Mouse (Mus musculus) liver, adult (tissue): ENCODE results near the gene Tmem132e.

Source experiments
- GATA4 ChIP-seq: IDR thresholded peaks from 2 replicates; pipeline ENCODE4 v1.6.1; 2014; ENCODE audit warnings: mild to moderate bottlenecking, low read length; ENCODE audit not compliant: insufficient replicate concordance

Tmem132e gene

DNA sequence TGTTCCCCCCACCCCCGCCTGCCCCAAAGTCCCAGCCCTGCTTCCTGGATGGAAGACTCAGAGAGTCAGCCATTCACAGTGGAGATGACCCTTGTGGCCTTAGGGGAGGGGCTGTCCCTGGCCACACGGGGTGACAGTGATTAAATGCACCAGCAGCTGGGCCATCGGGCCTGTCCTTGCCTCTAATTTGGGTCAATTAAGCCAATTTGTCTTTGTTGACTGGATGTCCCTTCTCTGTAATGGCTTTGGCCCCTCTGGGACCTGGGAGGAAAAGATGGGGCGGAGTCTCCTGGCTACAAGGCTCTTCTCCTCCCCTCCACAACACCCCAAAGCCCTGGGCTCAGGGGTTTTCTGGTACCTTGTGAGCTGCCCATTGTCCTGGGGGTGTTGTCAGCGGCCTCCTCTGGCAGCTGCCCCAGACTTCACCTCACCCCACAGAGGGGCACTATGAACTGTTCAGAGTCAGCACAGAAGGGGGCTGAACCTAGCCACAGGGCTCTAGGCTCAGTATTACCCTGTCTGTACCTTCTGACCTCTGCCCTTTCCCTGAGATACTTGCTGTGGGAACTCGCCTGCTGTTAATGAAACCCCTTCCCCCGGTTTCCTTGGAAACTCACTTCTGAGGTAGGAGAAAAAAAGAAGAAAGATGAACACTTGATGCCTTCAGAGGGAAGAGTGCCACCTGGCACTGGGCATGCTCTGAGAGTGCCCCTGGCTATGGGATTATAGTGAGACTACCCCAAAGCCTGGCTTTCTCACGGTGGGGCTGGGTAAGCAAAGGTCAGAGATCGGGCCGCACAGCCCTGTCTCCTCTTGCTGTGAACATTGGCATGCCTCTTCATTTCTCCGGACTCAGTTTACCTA lies 17.9 kb downstream of the Tmem132e start:
- TF ChIP-seq GATA4: no peak

DNA sequence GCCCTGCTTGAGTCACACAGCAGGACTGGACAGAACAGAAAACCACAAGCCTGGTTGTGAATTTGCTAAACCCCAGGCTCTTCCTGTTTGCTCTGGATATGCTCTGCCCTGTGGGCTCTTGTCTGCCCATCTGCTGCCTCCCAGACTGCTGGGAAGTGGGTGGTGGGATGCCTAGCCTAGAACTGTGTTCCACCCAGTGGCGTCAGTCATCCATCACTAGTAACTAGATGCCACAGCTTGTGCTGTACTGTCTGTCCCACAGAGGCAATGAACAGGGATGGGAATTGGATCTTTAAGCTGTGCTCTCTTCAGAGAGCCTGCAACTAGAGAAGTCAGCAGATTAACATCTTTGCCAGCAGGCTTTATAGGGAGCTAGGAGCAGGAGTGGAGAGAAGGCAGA lies 23.8 kb downstream of the Tmem132e start:
- no peak for TF ChIP-seq GATA4

DNA sequence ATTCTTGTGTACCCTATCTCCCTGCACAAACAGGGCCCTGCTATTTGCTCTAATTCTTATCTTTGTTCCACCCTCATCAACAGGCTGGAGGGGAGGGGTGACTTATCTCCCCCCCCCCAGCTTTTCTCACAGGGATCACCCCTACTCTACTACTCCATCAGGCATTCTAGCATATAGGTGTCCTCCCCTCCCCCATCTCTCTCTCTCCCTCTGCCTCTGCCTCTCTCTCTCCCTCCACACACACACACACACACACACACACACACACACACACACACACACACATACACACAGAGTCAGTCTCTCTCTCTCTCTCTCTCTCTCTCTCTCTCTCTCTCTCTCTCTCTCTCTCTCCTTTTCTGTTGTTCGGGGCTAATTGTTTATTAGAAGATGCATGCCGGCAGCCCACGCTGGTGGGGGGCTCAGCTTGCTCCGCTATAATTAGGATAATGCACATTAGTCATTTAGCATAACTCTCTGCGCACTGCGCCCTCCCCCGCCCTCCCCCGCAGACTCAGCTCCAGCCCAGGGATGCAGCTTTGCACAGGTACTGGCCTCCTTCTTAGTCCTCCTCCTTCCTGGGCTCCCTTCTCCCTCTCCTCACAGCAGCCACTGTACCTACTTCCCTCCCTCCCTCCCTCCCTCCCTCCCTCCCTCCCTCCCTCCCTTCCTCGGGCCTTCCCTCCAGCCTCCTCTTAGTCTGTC lies 29.8 kb downstream of the Tmem132e start:
- TF ChIP-seq GATA4: no peak

DNA sequence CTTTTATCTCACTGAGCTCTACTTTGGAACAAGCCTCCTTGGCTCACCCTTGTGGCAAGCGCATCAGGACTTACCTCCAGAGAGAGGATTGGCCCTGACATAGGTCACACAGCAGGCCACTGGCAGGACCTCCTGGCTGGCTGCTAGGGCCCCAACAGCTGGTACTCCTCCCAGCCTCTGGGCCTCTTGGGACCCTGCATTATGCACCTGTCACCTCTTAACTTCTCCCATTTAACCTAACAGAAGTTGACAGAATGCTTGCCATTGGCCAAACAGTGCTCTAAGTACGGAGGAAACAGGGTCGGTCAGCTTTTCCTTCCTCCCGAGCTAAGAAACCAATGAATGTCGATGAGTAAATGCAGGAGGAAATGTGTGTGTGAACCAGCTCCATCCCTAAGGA lies 33.2 kb downstream of the Tmem132e start:
- TF ChIP-seq GATA4: no peak

GRCm38 (mm10) chr11:82423521-82423920 lies 34.8 kb downstream of the Tmem132e start:
- TF ChIP-seq GATA4: no peak

GRCm38 (mm10) chr11:82428801-82429200 lies 40.1 kb downstream of the Tmem132e start:
- TF ChIP-seq GATA4: 0 out of 2 replicates have a peak, but pooled peaks have one; percentile 7

DNA sequence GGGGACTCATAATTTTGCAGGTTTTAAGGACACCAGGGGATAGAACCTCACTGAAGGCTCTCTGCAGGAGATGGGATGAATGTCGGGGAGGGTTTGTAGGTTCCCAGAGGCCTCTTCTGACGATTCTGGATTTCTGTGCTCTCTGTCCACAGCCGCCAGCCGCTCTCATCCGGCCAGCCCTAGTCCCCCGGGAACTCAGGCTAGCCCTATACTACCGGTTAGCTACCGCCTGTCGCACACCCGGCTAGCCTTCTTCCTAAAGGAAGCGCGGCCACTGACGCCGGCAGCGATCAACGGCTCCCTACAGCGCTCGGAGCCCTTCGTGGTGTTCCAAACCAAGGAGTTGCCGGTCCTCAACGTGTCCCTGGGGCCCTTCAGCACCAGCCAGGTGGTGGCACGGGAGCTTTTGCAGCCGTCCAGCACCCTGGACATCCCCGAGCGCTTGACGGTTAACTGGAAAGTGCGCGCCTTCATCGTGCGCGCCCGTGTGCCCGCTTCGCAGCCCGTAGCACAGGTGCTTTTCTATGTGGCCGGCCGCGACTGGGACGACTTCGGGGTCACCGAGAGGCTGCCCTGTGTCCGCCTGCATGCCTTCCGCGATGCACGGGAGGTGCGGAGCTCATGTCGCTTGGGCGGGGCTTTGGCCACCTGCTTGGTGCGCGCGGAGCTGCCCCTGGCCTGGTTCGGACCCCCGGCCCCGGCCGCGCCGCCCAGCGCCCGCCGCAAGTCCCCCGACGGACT lies 45.6 kb downstream of the Tmem132e start:
- TF ChIP-seq GATA4: no peak

DNA sequence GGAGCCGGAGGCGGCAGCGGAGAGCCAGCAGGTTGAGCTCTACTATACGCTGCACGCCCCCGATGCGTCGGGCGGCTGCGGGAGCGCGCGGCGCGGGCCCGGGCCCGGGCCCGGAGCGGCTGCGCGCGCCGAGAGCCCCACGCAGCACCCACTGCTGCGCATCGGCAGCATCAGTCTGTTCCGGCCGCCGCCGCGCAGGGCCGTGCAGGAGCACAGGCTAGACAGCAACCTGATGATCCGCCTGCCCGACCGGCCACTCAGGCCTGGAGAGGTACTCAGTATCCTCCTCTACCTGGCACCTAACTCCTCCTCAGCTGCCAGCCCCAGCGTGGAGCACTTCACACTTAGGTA lies 46.1 kb downstream of the Tmem132e start:
- TF ChIP-seq GATA4: no peak

DNA sequence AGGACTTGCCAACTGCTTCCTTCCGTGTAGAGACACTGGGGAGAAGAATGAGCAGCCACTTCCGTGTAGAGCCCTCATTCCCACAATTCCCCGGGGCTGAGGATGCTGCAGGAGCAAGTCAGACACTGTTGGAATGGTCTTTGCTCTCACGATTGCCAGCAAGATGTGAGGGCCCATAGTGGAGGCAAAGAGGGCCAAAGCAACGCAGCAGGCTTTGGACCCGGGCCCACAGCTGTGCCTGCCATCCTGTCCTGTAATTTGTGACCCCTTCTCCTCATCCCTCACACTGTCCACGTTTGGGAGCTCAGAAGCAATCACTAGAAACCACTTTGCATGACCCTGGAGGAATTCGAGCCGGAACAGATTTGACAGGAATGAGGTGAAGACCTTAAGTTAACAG lies 59.8 kb downstream of the Tmem132e start:
- TF ChIP-seq GATA4: no peak

GRCm38 (mm10) chr11:82452516-82452915 lies 63.8 kb downstream of the Tmem132e start:
- no peak for TF ChIP-seq GATA4

GRCm38 (mm10) chr11:82453230-82453629 lies 64.5 kb downstream of the Tmem132e start:
- TF ChIP-seq GATA4: no peak

- TF ChIP-seq GATA4: no peak
These were observed 72.6 kb downstream of the Tmem132e start for GRCm38 (mm10) chr11:82461326-82461725.

DNA sequence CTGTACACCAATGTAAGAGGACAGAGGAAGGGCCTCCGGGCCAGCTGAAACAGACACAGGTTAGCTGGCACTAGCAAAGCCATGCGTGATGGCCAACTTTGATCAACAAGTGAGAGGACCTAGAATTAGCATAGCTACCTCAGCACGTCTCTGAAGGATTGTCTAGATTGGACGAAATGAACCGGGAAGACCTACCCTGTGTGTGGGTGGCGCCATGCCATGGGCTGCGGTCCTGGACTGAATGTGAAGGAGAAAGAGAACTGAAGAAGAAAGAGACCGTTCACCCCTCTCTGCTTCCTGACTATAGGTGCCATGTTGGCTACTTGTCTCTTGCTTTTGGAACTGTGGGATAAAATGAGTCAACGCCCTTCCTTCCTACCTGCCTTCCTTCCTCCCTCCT lies 76.8 kb downstream of the Tmem132e start:
- TF ChIP-seq GATA4: no peak

- TF ChIP-seq GATA4: no peak
These were observed 78.5 kb downstream of the Tmem132e start for GRCm38 (mm10) chr11:82467218-82467617.

DNA sequence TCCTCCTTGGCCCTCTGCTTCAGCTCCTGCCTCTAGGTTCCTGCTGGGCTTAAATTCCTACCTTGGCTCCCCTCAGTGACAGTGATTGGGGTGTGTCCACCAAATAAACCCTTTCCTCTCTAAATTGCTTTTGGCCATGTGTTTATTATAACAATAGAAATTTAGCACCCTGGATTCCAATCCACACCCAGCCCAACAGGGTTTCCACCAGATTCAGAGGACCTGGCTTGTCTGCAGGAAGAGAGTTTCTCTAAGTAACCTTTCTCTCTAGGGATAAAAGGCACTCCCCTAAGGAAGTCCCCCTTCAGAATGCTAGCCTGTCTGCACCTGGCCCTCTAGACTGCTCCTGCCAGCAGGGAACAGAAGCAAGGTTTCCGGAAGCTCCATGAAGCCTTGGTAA lies 82.4 kb downstream of the Tmem132e start:
- no peak for TF ChIP-seq GATA4
